28 mouse cellular contexts compared by ENCODE assay signal in the genomic region with DNA sequence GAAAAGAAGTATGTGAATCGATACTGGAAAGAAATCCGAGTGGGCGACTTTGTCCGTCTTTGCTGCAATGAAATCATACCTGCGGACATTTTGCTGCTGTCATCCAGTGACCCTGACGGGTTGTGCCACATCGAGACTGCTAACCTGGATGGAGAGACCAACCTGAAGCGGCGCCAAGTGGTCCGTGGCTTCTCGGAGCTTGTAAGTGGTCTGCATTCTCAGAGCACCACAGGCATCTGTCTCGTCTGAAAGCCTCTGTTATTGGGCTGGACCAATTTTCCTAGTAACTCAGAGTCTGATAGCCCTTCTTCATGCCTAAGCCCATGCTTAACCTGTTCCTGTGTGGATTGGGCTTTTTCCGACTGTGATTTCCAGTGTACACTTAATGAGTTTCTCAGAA.
"Had no signal": no experiment of that assay in that cellular context is flagged by ENCODE, and none has a peak within 500 bp of the region (broad histone marks: within the 10 kb centered on the region; RNA-seq: fewer than 3 reads in every experiment).

No protein-coding gene starts in this region.

- H3K4me2 ChIP-seq: embryonic facial prominence, embryonic 12.5 days; embryonic facial prominence, embryonic 13.5 days; embryonic facial prominence, embryonic 15.5 days; forebrain, embryonic 12.5 days; forebrain, embryonic 13.5 days; forebrain, embryonic 15.5 days had no signal

- H3K27ac ChIP-seq: embryonic facial prominence, embryonic 10.5 days; embryonic facial prominence, embryonic 12.5 days; embryonic facial prominence, embryonic 13.5 days; embryonic facial prominence, embryonic 15.5 days; forebrain, embryonic 10.5 days; forebrain, embryonic 12.5 days; forebrain, embryonic 13.5 days; forebrain, embryonic 15.5 days; gastrocnemius, adult 2 months; heart, adult 2 months had no signal

- H3K27me3 ChIP-seq: embryonic facial prominence, embryonic 12.5 days; embryonic facial prominence, embryonic 13.5 days; embryonic facial prominence, embryonic 15.5 days; forebrain, embryonic 12.5 days; forebrain, embryonic 13.5 days; forebrain, embryonic 15.5 days had no signal

- H3K4me3 ChIP-seq: embryonic facial prominence, embryonic 10.5 days; embryonic facial prominence, embryonic 12.5 days; embryonic facial prominence, embryonic 13.5 days; embryonic facial prominence, embryonic 15.5 days; erythroblast, embryonic 14.5 days; forebrain, embryonic 10.5 days; forebrain, embryonic 12.5 days; forebrain, embryonic 13.5 days; forebrain, embryonic 15.5 days; gastrocnemius, adult 2 months; heart, adult 2 months had no signal

- ATAC-seq: forebrain, embryonic 13.5 days; forebrain, embryonic 14.5 days; forebrain, embryonic 15.5 days; forebrain, embryonic 16.5 days; forebrain, postnatal 0 days had no signal

- H3K9ac ChIP-seq: embryonic facial prominence, embryonic 12.5 days; embryonic facial prominence, embryonic 13.5 days; embryonic facial prominence, embryonic 15.5 days; forebrain, embryonic 12.5 days; forebrain, embryonic 13.5 days; forebrain, embryonic 15.5 days; forebrain, postnatal 0 days had no signal

- H3K4me1 ChIP-seq: embryonic facial prominence, embryonic 10.5 days; embryonic facial prominence, embryonic 12.5 days; embryonic facial prominence, embryonic 13.5 days; embryonic facial prominence, embryonic 15.5 days; forebrain, embryonic 10.5 days; forebrain, embryonic 12.5 days; forebrain, embryonic 13.5 days; forebrain, embryonic 15.5 days had no signal

- H3K9me3 ChIP-seq: embryonic facial prominence, embryonic 10.5 days; embryonic facial prominence, embryonic 12.5 days; embryonic facial prominence, embryonic 13.5 days; embryonic facial prominence, embryonic 15.5 days; forebrain, embryonic 10.5 days; forebrain, embryonic 12.5 days; forebrain, embryonic 13.5 days; forebrain, embryonic 15.5 days had no signal

- H3K36me3 ChIP-seq: embryonic facial prominence, embryonic 10.5 days; embryonic facial prominence, embryonic 12.5 days; embryonic facial prominence, embryonic 13.5 days; embryonic facial prominence, embryonic 15.5 days; forebrain, embryonic 10.5 days; forebrain, embryonic 12.5 days; forebrain, embryonic 15.5 days had no signal

- DNase-seq: cerebellum, adult 2 months; cerebellum, adult 8-10 months; cerebellum, adult 9-10 months; cerebellum, adult 9-11 months; cerebellum, postnatal 10 days; cerebellum, postnatal 14 days; cerebellum, postnatal 25 days; cerebellum, postnatal 36 days; embryo, embryonic 11 days; forebrain, postnatal 0 days; gastrocnemius, adult 2 months; gastrocnemius, postnatal 10 days; gastrocnemius, postnatal 14 days; gastrocnemius, postnatal 25 days; gastrocnemius, postnatal 36 days; heart, adult 18-20 months; heart, adult 2 months had no signal
